Mouse (Mus musculus) CH12.LX (cell line): ENCODE results near the gene Tmem191c. TPM values are rescaled to one million over a fixed set of nuclear protein-coding genes. Genes with fewer than 3 reads are reported as not detected.
A peak's percentile ranks its signal among the peaks of the same experiment; 100 is the strongest.

Experiments
- DNase-seq: peaks from one replicate; pipeline ENCODE4 v3.0.0-alpha.2; 2013; ENCODE audit errors: extremely low read depth
- H3K27ac ChIP-seq: 2 replicates; pipeline ENCODE4 v1.5.1; 2012; ENCODE audit warnings: low read depth, mild to moderate bottlenecking, control low read depth, moderate library complexity; ENCODE audit not compliant: insufficient read depth
- H3K27me3 ChIP-seq: replicated peaks from 2 replicates; pipeline ENCODE3; 2012; ENCODE audit warnings: inconsistent platforms
- H3K36me3 ChIP-seq, 2 experiments: replicated peaks in 1 of 2; 2 replicates each; pipeline versions ENCODE3 to v1.6.1; 2012; ENCODE audit warnings: inconsistent platforms in 1 of 2, low read length in 1 of 2, mild to moderate bottlenecking in 1 of 2, mixed read lengths in 1 of 2, moderate library complexity in 1 of 2; ENCODE audit not compliant: control insufficient read depth in 1 of 2, insufficient read depth in 1 of 2
- H3K4me1 ChIP-seq, 2 experiments: 2 replicates each; pipeline ENCODE4 v1.6.1; 2012; ENCODE audit warnings: inconsistent platforms in 1 of 2, moderate library complexity in 1 of 2; ENCODE audit not compliant: insufficient read depth in 2 of 2, control insufficient read depth in 1 of 2
- H3K4me2 ChIP-seq: 2 replicates; pipeline ENCODE4 v1.6.1; 2012; ENCODE audit warnings: low read depth, mild to moderate bottlenecking, control low read depth; ENCODE audit not compliant: poor library complexity, insufficient read depth, severe bottlenecking
- H3K4me3 ChIP-seq, 3 experiments: fragments of 150-350 bp in 1 of 3; sonication (generic) in 1 of 3; replicated peaks in 1 of 3; 2 replicates each; pipeline versions ENCODE3 to v1.5.1; 2011 to 2012; ENCODE audit warnings: low read depth in 2 of 3, low read length in 2 of 3, mild to moderate bottlenecking in 2 of 3, moderate library complexity in 2 of 3, control low read depth in 1 of 3, improper control_type of control experiment in 1 of 3, inconsistent platforms in 1 of 3, mixed read lengths in 1 of 3; ENCODE audit not compliant: poor library complexity in 1 of 3
- H3K79me2 ChIP-seq: replicated peaks from 2 replicates; pipeline ENCODE4 v1.6.1; 2012; ENCODE audit warnings: mild to moderate bottlenecking, moderate library complexity; ENCODE audit not compliant: control insufficient read depth, poor library complexity, insufficient read depth, severe bottlenecking; ENCODE audit errors: extremely low read depth
- H3K9ac ChIP-seq: 2 replicates; pipeline ENCODE4 v1.6.1; 2012; ENCODE audit warnings: low read depth, mild to moderate bottlenecking, control low read depth, moderate library complexity; ENCODE audit not compliant: insufficient read depth
- H3K9me3 ChIP-seq: replicated peaks from 2 replicates; pipeline ENCODE3; 2012; ENCODE audit warnings: low read length, inconsistent platforms, mixed read lengths
- E2F4 ChIP-seq: IDR thresholded peaks from 2 replicates; pipeline ENCODE4 v1.6.1; 2011; ENCODE audit warnings: low read depth, low read length, improper control_type of control experiment; ENCODE audit not compliant: insufficient replicate concordance
- ELF1 ChIP-seq: IDR thresholded peaks from 2 replicates; pipeline ENCODE4 v1.6.1; 2014; ENCODE audit warnings: low read depth, mild to moderate bottlenecking, inconsistent platforms, low read length, improper control_type of control experiment
- ETS1 ChIP-seq: conservative IDR thresholded peaks from 2 replicates; pipeline ENCODE4 v1.6.1; 2012; ENCODE audit warnings: low read depth, mild to moderate bottlenecking, inconsistent platforms, low read length, improper control_type of control experiment, moderate library complexity
- MAFK ChIP-seq: IDR thresholded peaks from 2 replicates; pipeline ENCODE4 v1.6.1; 2011; ENCODE audit warnings: low read length, improper control_type of control experiment; ENCODE audit not compliant: insufficient replicate concordance
- MAX ChIP-seq: IDR thresholded peaks from 2 replicates; pipeline ENCODE4 v1.6.1; 2011; ENCODE audit warnings: low read length, improper control_type of control experiment
- MEF2A ChIP-seq: IDR thresholded peaks from 2 replicates; pipeline ENCODE4 v1.6.1; 2014; ENCODE audit warnings: low read depth, mild to moderate bottlenecking, inconsistent platforms, low read length, improper control_type of control experiment, borderline replicate concordance
- MXI1 ChIP-seq: IDR thresholded peaks from 2 replicates; pipeline ENCODE4 v1.6.1; 2011; ENCODE audit warnings: mild to moderate bottlenecking, low read depth, low read length, improper control_type of control experiment
- MYC ChIP-seq: IDR thresholded peaks from 2 replicates; pipeline ENCODE4 v1.6.1; 2011; ENCODE audit warnings: low read depth, mild to moderate bottlenecking, improper control_type of control experiment, low read length
- NELFE ChIP-seq: IDR thresholded peaks from 2 replicates; pipeline ENCODE4 v1.6.1; 2011; ENCODE audit warnings: low read depth, low read length, improper control_type of control experiment
- NRF1 ChIP-seq: IDR thresholded peaks from 2 replicates; pipeline ENCODE4 v1.6.1; 2014; ENCODE audit warnings: low read depth, mild to moderate bottlenecking, inconsistent platforms, low read length, improper control_type of control experiment, moderate library complexity
- RCOR1 ChIP-seq: conservative IDR thresholded peaks from 2 replicates; pipeline ENCODE4 v1.6.1; 2012; ENCODE audit warnings: low read depth, mild to moderate bottlenecking, inconsistent platforms, low read length, improper control_type of control experiment
- SIN3A ChIP-seq: IDR thresholded peaks from 2 replicates; pipeline ENCODE4 v1.6.1; 2012; ENCODE audit warnings: low read length, improper control_type of control experiment, inconsistent platforms
- TBP ChIP-seq: conservative IDR thresholded peaks from 2 replicates; pipeline ENCODE4 v1.6.1; 2011; ENCODE audit warnings: low read depth, low read length, improper control_type of control experiment
- TCF12 ChIP-seq: IDR thresholded peaks from 2 replicates; pipeline ENCODE4 v1.6.1; 2014; ENCODE audit warnings: low read depth, mild to moderate bottlenecking, inconsistent platforms, low read length, improper control_type of control experiment
- USF1 ChIP-seq: IDR thresholded peaks from 2 replicates; pipeline ENCODE4 v1.6.1; 2014; ENCODE audit warnings: low read depth, mild to moderate bottlenecking, inconsistent platforms, low read length, improper control_type of control experiment
- ZC3H11A ChIP-seq: IDR thresholded peaks from 2 replicates; pipeline ENCODE4 v1.6.1; 2012; ENCODE audit warnings: low read depth, mild to moderate bottlenecking, inconsistent platforms, low read length, improper control_type of control experiment
- ZKSCAN1 ChIP-seq: IDR thresholded peaks from 2 replicates; pipeline ENCODE4 v1.6.1; 2012; ENCODE audit warnings: low read depth, inconsistent platforms, low read length, improper control_type of control experiment, borderline replicate concordance
- dilution Hi-C: fragments of 300-500 bp; cut with MboI; formaldehyde crosslinking; loops from 2 replicates; pipeline ENCODE4 v1.14.3; 2020; ENCODE audit warnings: low sequenced_read_pairs; ENCODE audit not compliant: extremely low pct_unique_long_range_greater_than_20kb, extremely low pct_ligation_motif_present
- in situ Hi-C: fragments of 300-500 bp; cut with MboI; formaldehyde crosslinking; loops from 3 replicates; pipeline ENCODE4 v1.14.3; 2019; ENCODE audit warnings: low sequenced_read_pairs, low pct_ligation_motif_present, low pct_unique_long_range_greater_than_20kb, mixed read lengths
- polyA plus RNA-seq: library from polyadenylated mRNA; unstranded; fragments of >175 nt; gene quantifications from 2 replicates; pipeline ENCODE4 v1.2.1, GENCODE M21; 2012; ENCODE audit warnings: low read depth; ENCODE audit not compliant: insufficient read length
- total RNA-seq, 2 experiments: library from RNA; depleted of rRNA; stranded (reverse); fragments of 300-350 nt in 1 of 2; fragments of >200 nt in 1 of 2; gene quantifications; 2 replicates each; pipeline ENCODE4 v1.2.3; 2012 to 2014

The Tmem191c gene
- total and polyA plus RNA-seq, 3 experiments, result 2.6 to 11.3 (median 7.9) TPM

DNA sequence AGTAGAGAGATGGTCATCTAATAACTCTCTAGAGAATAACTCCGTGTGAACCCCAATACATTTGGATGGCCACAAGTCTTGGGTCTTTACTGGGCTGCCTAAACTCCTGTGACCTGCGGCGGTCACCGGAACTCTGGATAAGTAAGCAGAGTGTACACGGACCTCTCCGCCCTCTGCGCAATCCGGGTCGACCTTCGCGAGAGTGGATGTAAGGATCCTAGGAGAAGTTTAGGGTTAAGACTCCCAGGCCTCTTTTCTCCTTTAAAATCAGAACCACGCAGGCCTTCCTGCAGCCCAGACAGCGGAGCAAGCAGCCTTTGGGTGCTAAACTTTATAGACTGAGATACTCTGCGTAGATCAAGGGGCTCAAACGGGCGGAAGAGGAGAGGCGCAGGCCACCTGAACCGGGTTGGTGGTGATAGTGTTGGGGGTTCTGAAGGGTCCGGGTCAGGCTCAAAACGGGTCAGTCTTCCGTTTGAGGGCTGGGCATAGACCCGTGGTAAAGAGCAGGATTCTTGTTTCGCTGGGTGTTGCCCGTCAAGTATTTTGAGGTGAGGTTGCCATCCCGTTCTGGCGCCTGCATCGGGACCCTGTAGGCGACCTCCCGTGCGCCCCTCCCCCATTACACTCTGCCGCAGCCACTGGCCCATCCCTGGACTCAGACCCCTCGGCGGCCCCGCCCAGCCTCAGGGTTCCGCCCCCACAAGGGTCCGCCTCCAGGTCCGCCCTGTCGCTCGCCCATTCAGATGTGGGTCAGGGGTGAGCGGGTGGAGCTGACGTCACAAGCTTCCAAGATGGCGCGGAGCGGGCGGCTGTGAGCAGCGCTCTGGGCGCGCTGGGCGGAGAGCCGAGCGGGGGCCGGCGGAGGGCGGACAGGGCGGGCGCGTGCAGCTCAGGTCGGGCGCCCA, 42.8 kb upstream of the Tmem191c start, which contains the start of gene Hic2 (continued):
- TF ChIP-seq ZKSCAN1, result no peak
- no peak for TF ChIP-seq MAFK
- no peak for TF ChIP-seq ZC3H11A
- TF ChIP-seq RCOR1, result no peak; the same call in 1 of the 2 replicates
- TF ChIP-seq E2F4, result no peak

- Histone ChIP-seq H3K4me1 (peaks cover 11 to 27% of the 10 kb centered on the region in 2 experiments), H3K27ac (peak overlapping the region; percentile 33; the same call in 1 of the 2 replicates), H3K79me2 (peaks cover 39% of the 10 kb centered on the region), H3K9me3 (peaks cover 10% of the 10 kb centered on the region), H3K4me2 (peak overlapping the region; percentile 68), H3K27me3 (peaks cover 8% of the 10 kb centered on the region), H3K4me3 (peak overlapping the region; percentile 78 to 83 (median 79)), H3K9ac (peak overlapping the region; percentile 80), H3K36me3 (peaks cover 0 to 10% of the 10 kb centered on the region in 2 experiments)
- TF ChIP-seq ETS1 (peak; percentile 2; the same call in 1 of the 2 replicates), NRF1 (0 out of 2 replicates have a peak, but pooled peaks have one; percentile 33), MEF2A (peak; percentile 0; the same call in 1 of the 2 replicates), USF1 (no peak), MAX (peak; percentile 36), SIN3A (peak; percentile 89), RCOR1 (0 out of 2 replicates have a peak, but pooled peaks have one; percentile 41), ELF1 (peak; percentile 20; the same call in 1 of the 2 replicates), MYC (no peak), MXI1 (peak; percentile 67), NELFE (no peak), TBP (0 out of 2 replicates have a peak, but pooled peaks have one; percentile 44), TCF12 (peak; percentile 12; the same call in 1 of the 2 replicates)
- peak; percentile 71 for DNase-seq
- dilution Hi-C loops, result no loop called here
- in situ Hi-C loops, result no loop called here
These were observed 42.0 kb upstream of the Tmem191c start for GRCm38 (mm10) chr16:17233702-17234498.
